Mouse (Mus musculus): ENCODE data around the gene Gm47955.
"Not testable (repeated sequence)": the region's sequence is repeated elsewhere in the genome, so short reads cannot be mapped to it uniquely, and the experiment has no call there.

Gene Gm47955

GRCm38 (mm10) chr1:82959870-82960385 lies at the start of gene Gm47955:
Gm47955 (plus strand) TSS chr1:82960286.
- no peak for DNase-seq (ENCODE audit: extremely low spot score)

- no peak for DNase-seq (ENCODE audit: extremely low spot score)
Observed at GRCm38 (mm10) chr1:82913025-82913424, 47.1 kb upstream of the Gm47955 start, which contains the start of gene A030005L19Rik. A030005L19Rik (plus strand) TSS chr1:82913325.

GRCm38 (mm10) chr1:82913434-82913833 lies 46.7 kb upstream of the Gm47955 start:
- DNase-seq (ENCODE audit: extremely low spot score): not testable (repeated sequence)

- no peak for DNase-seq (ENCODE audit: extremely low spot score)
Observed at GRCm38 (mm10) chr1:82924650-82925049, 35.4 kb upstream of the Gm47955 start, which contains the start of gene A030014E15Rik. A030014E15Rik (plus strand) TSS chr1:82924917.

- not testable (repeated sequence) for DNase-seq (ENCODE audit: extremely low spot score)
Observed at GRCm38 (mm10) chr1:82930558-82930957, 29.5 kb upstream of the Gm47955 start.

- not testable (repeated sequence) for DNase-seq (ENCODE audit: extremely low spot score)
Observed at GRCm38 (mm10) chr1:82931326-82931725, 28.8 kb upstream of the Gm47955 start, which contains the start of gene Gm6217. Gm6217 (minus strand) TSS chr1:82931399.

GRCm38 (mm10) chr1:82938666-82939065 lies 21.4 kb upstream of the Gm47955 start:
- no peak for DNase-seq (ENCODE audit: extremely low spot score)

- not testable (repeated sequence) for DNase-seq (ENCODE audit: extremely low spot score)
Observed at GRCm38 (mm10) chr1:82942505-82942904, 17.6 kb upstream of the Gm47955 start.

GRCm38 (mm10) chr1:82943295-82943694 lies 16.8 kb upstream of the Gm47955 start, which contains the start of gene A030003K21Rik:
A030003K21Rik (minus strand) TSS chr1:82943388.
- not testable (repeated sequence) for DNase-seq (ENCODE audit: extremely low spot score)

- not testable (repeated sequence) for DNase-seq (ENCODE audit: extremely low spot score)
Observed at GRCm38 (mm10) chr1:82946029-82946428, 14.1 kb upstream of the Gm47955 start.

- DNase-seq (ENCODE audit: extremely low spot score): no peak
Observed at GRCm38 (mm10) chr1:82948601-82949000, 11.5 kb upstream of the Gm47955 start.

GRCm38 (mm10) chr1:82955913-82956312 lies 4.2 kb upstream of the Gm47955 start, which contains the start of gene Gm7544:
Gm7544 (minus strand) TSS chr1:82956013.
- not testable (repeated sequence) for DNase-seq (ENCODE audit: extremely low spot score)

GRCm38 (mm10) chr1:82966413-82966812 lies 6.3 kb downstream of the Gm47955 start:
- DNase-seq (ENCODE audit: extremely low spot score): no peak

GRCm38 (mm10) chr1:82972046-82972445 lies 12.0 kb downstream of the Gm47955 start:
- DNase-seq (ENCODE audit: extremely low spot score): no peak

GRCm38 (mm10) chr1:82973244-82973643 lies 13.2 kb downstream of the Gm47955 start:
- DNase-seq (ENCODE audit: extremely low spot score): no peak

GRCm38 (mm10) chr1:82973901-82974300 lies 13.8 kb downstream of the Gm47955 start:
- DNase-seq (ENCODE audit: extremely low spot score): no peak

GRCm38 (mm10) chr1:82974342-82974741 lies 14.3 kb downstream of the Gm47955 start:
- peak; percentile 9 for DNase-seq (ENCODE audit: extremely low spot score)

GRCm38 (mm10) chr1:82975750-82976149 lies 15.7 kb downstream of the Gm47955 start:
- DNase-seq (ENCODE audit: extremely low spot score): no peak

GRCm38 (mm10) chr1:82977840-82978239 lies 17.8 kb downstream of the Gm47955 start:
- no peak for DNase-seq (ENCODE audit: extremely low spot score)

GRCm38 (mm10) chr1:82986738-82987137 lies 26.7 kb downstream of the Gm47955 start:
- no peak for DNase-seq (ENCODE audit: extremely low spot score)

GRCm38 (mm10) chr1:82987530-82988198 lies 27.6 kb downstream of the Gm47955 start:
- DNase-seq (ENCODE audit: extremely low spot score): peak; percentile 67

GRCm38 (mm10) chr1:82991062-82991461 lies 31.0 kb downstream of the Gm47955 start:
- no peak for DNase-seq (ENCODE audit: extremely low spot score)

- DNase-seq (ENCODE audit: extremely low spot score): no peak
Observed at GRCm38 (mm10) chr1:82991596-82991995, 31.5 kb downstream of the Gm47955 start.

All from embryo, embryonic 9.5 days (tissue).